Mouse (Mus musculus) myocyte (in vitro differentiated cells): ENCODE measurements at regions not wholly inside any gene's neighbourhood (a gene's known extent, or its start where the extent isn't known, plus 50 kb on each side); places are given as distances from the start of the nearest gene placed in this dataset.

Experiments used
- CEBPB ChIP-seq: IDR thresholded peaks from 2 replicates; pipeline ENCODE4 v1.6.1; 2011; ENCODE audit warnings: mild to moderate bottlenecking, moderate library complexity; ENCODE audit not compliant: poor library complexity, insufficient read depth, severe bottlenecking
- E2F4 ChIP-seq: IDR thresholded peaks from one replicate; pipeline ENCODE4 v1.6.1; 2011; ENCODE audit warnings: mild to moderate bottlenecking, control low read depth, moderate library complexity; ENCODE audit not compliant: insufficient read depth
- MAX ChIP-seq: IDR thresholded peaks from one replicate; pipeline ENCODE4 v1.6.1; 2011; ENCODE audit warnings: low read depth, mild to moderate bottlenecking, control low read depth
- MYOD1 ChIP-seq, 3 experiments: IDR thresholded peaks; one replicate each; pipeline ENCODE4 v1.6.1; 2011; ENCODE audit warnings: control low read depth in 2 of 3, low read depth in 2 of 3, mild to moderate bottlenecking in 2 of 3, moderate library complexity in 1 of 3; ENCODE audit not compliant: insufficient read length in 2 of 3, control insufficient read depth in 1 of 3
- MYOG ChIP-seq, 3 experiments: IDR thresholded peaks; one replicate each; pipeline ENCODE4 v1.6.1; 2011; ENCODE audit warnings: control low read depth in 2 of 3, low read depth in 2 of 3, mild to moderate bottlenecking in 2 of 3; ENCODE audit not compliant: insufficient read length in 2 of 3, control insufficient read depth in 1 of 3, insufficient read depth in 1 of 3
- POLR2A ChIP-seq: IDR thresholded peaks from one replicate; pipeline ENCODE4 v1.6.1; 2011; ENCODE audit warnings: low read depth, mild to moderate bottlenecking, control low read depth, moderate library complexity; ENCODE audit not compliant: insufficient read length
- POLR2AphosphoS2 ChIP-seq: IDR thresholded peaks from one replicate; pipeline ENCODE4 v1.6.1; 2011; ENCODE audit warnings: low read depth, control low read depth; ENCODE audit not compliant: insufficient read length
- REST ChIP-seq: IDR thresholded peaks from one replicate; pipeline ENCODE4 v1.6.1; 2011; ENCODE audit warnings: mild to moderate bottlenecking, control low read depth, moderate library complexity; ENCODE audit not compliant: insufficient read depth, insufficient read length
- TCF12 ChIP-seq: IDR thresholded peaks from one replicate; pipeline ENCODE4 v1.6.1; 2011; ENCODE audit warnings: mild to moderate bottlenecking, control low read depth; ENCODE audit not compliant: poor library complexity, insufficient read depth, severe bottlenecking
- TCF3 ChIP-seq: IDR thresholded peaks from one replicate; pipeline ENCODE4 v1.6.1; 2011; ENCODE audit warnings: low read depth, control low read depth; ENCODE audit not compliant: insufficient read length
- USF1 ChIP-seq: IDR thresholded peaks from one replicate; pipeline ENCODE4 v1.6.1; 2011; ENCODE audit warnings: low read depth, mild to moderate bottlenecking, control low read depth, moderate library complexity

GRCm38 (mm10) chr13:107247792-107248505 lies 226.0 kb upstream of the Kif2a start:
- TF ChIP-seq POLR2A (no peak), E2F4 (no peak), CEBPB (no peak), POLR2AphosphoS2 (no peak), MAX (no peak), MYOD1 (IDR thresholded peaks at IDR 0.05; ENCODE audit: control insufficient read depth in 1 of 3, insufficient read length in 2 of 3, low read depth in 2 of 3) (no peak), USF1 (no peak), TCF3 (no peak), TCF12 (no peak), REST (no peak), MYOG (IDR thresholded peaks at IDR 0.05; ENCODE audit: control insufficient read depth in 1 of 3, insufficient read depth in 1 of 3, insufficient read length in 2 of 3, low read depth in 2 of 3) (no peak)
